Mouse (Mus musculus) frontal cortex, postnatal 10 days (tissue): ENCODE results near the gene Nhs.

Experiments
- DNase-seq, 2 experiments: peaks; one replicate each; pipeline ENCODE4 v3.0.0; 2022; ENCODE audit warnings: low spot score in 2 of 2, mixed read lengths in 1 of 2

Nhs gene

GRCm38 (mm10) chrX:162159637-162160611 lies at the start of gene Nhs:
Gene Nhs (minus strand): TSS chrX:162159730.
- peak in 1 of 2 experiments; percentile 50 for DNase-seq

GRCm38 (mm10) chrX:162206350-162206884 lies 46.9 kb upstream of the Nhs start:
- no peak for DNase-seq

- peak in 1 of 2 experiments; percentile 20 for DNase-seq
Observed at GRCm38 (mm10) chrX:162158743-162159636, 540 bp downstream of the Nhs start.

- no peak for DNase-seq
Observed at GRCm38 (mm10) chrX:162158142-162158541, 1.4 kb downstream of the Nhs start.

GRCm38 (mm10) chrX:162137807-162138206 lies 21.7 kb downstream of the Nhs start:
- no peak for DNase-seq

- no peak for DNase-seq
Observed at GRCm38 (mm10) chrX:162113257-162113656, 46.3 kb downstream of the Nhs start.

GRCm38 (mm10) chrX:162102802-162103434 lies 56.6 kb downstream of the Nhs start:
- DNase-seq: no peak

- DNase-seq: no peak
Observed at GRCm38 (mm10) chrX:162098364-162098763, 61.2 kb downstream of the Nhs start.

GRCm38 (mm10) chrX:162087291-162087690 lies 72.2 kb downstream of the Nhs start:
- DNase-seq: peak; percentile 17 to 20

- DNase-seq: peak; percentile 6 to 9
Observed at GRCm38 (mm10) chrX:162085897-162086200, 73.7 kb downstream of the Nhs start.

- no peak for DNase-seq
Observed at GRCm38 (mm10) chrX:162085062-162085896, 74.3 kb downstream of the Nhs start.

- DNase-seq: no peak
Observed at GRCm38 (mm10) chrX:162063164-162063563, 96.4 kb downstream of the Nhs start.

GRCm38 (mm10) chrX:162055635-162056034 lies 103.9 kb downstream of the Nhs start:
- DNase-seq: no peak

- DNase-seq: no peak
Observed at GRCm38 (mm10) chrX:162053566-162053965, 106.0 kb downstream of the Nhs start.

- DNase-seq: no peak
Observed at GRCm38 (mm10) chrX:162052534-162052933, 107.0 kb downstream of the Nhs start.

GRCm38 (mm10) chrX:162049616-162050015 lies 109.9 kb downstream of the Nhs start:
- DNase-seq: no peak

GRCm38 (mm10) chrX:162045527-162045926 lies 114.0 kb downstream of the Nhs start:
- DNase-seq: no peak

GRCm38 (mm10) chrX:162044109-162044508 lies 115.4 kb downstream of the Nhs start:
- no peak for DNase-seq

GRCm38 (mm10) chrX:162025210-162025953 lies 134.1 kb downstream of the Nhs start:
- peak in 1 of 2 experiments; percentile 13 for DNase-seq

GRCm38 (mm10) chrX:162021724-162022123 lies 137.8 kb downstream of the Nhs start:
- no peak for DNase-seq
